Mouse (Mus musculus): ENCODE data around the gene Gm10722. TPM values are rescaled to one million over a fixed set of nuclear protein-coding genes. Genes with fewer than 3 reads are reported as not detected.
"Not testable (repeated sequence)": the region's sequence is repeated elsewhere in the genome, so short reads cannot be mapped to it uniquely, and the experiment has no call there.

Gm10722 gene
- polyA plus RNA-seq (2012; rRNA removed) = not detected in 2 replicates

DNA sequence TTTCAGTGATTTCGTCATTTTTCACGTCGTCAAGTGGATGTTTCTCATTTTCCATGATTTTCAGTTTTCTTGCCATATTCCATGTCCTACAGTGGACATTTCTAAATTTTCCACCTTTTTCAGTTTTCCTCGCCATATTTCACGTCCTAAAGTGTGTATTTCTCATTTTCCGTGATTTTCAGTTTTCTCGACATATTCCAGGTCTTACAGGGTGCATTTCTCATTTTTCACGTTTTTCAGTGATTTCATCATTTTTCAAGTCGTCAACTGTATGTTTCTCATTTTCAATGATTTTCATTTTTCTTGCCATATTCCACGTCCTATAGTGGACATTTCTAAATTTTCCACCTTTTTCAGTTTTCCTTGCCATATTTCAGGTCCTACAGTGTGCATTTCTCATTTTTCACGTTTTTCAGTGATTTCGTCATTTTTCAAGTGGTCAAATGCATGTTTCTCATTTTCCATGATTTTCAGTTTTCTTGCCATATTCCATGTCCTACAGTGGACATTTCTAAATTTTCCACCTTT lies at the start of gene Gm10722:
Gm10722 (plus strand) TSS at position 478 of the 528 bp plus-strand sequence.
- not testable (repeated sequence) for H3K4me1 ChIP-seq (ENCODE audit: control insufficient read depth, insufficient read depth, insufficient read length, low read length); H3K4me3 ChIP-seq (ENCODE audit: low read depth, low read length); H3K27me3 ChIP-seq (ENCODE audit: control insufficient read depth, insufficient read depth, low read length); H3K27ac ChIP-seq (ENCODE audit: insufficient read depth, low read depth, low read length); H3K36me3 ChIP-seq (ENCODE audit: control insufficient read depth, insufficient read depth, low read length)
- 75% methylated on average over 12 of the region's 12 CpGs for WGBS

- H3K27me3 ChIP-seq (ENCODE audit: control insufficient read depth, insufficient read depth, low read length); H3K36me3 ChIP-seq (ENCODE audit: control insufficient read depth, insufficient read depth, low read length); H3K27ac ChIP-seq (ENCODE audit: insufficient read depth, low read depth, low read length); H3K4me3 ChIP-seq (ENCODE audit: low read depth, low read length); H3K4me1 ChIP-seq (ENCODE audit: control insufficient read depth, insufficient read depth, insufficient read length, low read length): not testable (repeated sequence)
- 67% methylated on average over 8 of the region's 8 CpGs for WGBS
These were observed 284 bp downstream of the Gm10722 start for GRCm38 (mm10) chr9:3001006-3001405.

- H3K27me3 ChIP-seq (ENCODE audit: control insufficient read depth, insufficient read depth, low read length); H3K36me3 ChIP-seq (ENCODE audit: control insufficient read depth, insufficient read depth, low read length); H3K27ac ChIP-seq (ENCODE audit: insufficient read depth, low read depth, low read length); H3K4me1 ChIP-seq (ENCODE audit: control insufficient read depth, insufficient read depth, insufficient read length, low read length); H3K4me3 ChIP-seq (ENCODE audit: low read depth, low read length): not testable (repeated sequence)
- WGBS = 71% methylated on average over 9 of the region's 11 CpGs
These were observed 1.4 kb downstream of the Gm10722 start for GRCm38 (mm10) chr9:3001948-3002659.

- not testable (repeated sequence) for H3K4me3 ChIP-seq (ENCODE audit: low read depth, low read length); H3K4me1 ChIP-seq (ENCODE audit: control insufficient read depth, insufficient read depth, insufficient read length, low read length); H3K27ac ChIP-seq (ENCODE audit: insufficient read depth, low read depth, low read length); H3K27me3 ChIP-seq (ENCODE audit: control insufficient read depth, insufficient read depth, low read length); H3K36me3 ChIP-seq (ENCODE audit: control insufficient read depth, insufficient read depth, low read length)
- WGBS = 77% methylated on average over 6 of the region's 14 CpGs
These were observed 2.2 kb downstream of the Gm10722 start, which contains the start of gene Gm11168 for GRCm38 (mm10) chr9:3002794-3003396. Gene Gm11168 (plus strand): TSS chr9:3003346.

DNA sequence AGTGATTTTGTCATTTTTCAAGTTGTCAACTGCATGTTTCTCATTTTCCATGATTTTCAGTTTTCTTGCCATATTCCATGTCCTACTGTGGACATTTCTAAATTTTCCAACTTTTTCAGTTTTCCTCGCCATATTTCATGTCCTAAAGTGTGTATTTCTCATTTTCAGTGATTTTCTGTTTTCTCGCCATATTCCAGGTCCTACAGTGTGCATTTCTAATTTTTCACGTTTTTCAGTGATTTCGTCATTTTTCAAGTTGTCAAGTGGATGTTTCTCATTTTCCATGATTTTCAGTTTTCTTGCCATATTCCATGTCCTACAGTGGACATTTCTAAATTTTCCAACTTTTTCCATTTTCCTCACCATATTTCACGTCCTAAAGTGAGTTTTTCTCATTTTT lies 5.5 kb downstream of the Gm10722 start:
- H3K27ac ChIP-seq (ENCODE audit: insufficient read depth, low read depth, low read length); H3K27me3 ChIP-seq (ENCODE audit: control insufficient read depth, insufficient read depth, low read length); H3K4me1 ChIP-seq (ENCODE audit: control insufficient read depth, insufficient read depth, insufficient read length, low read length); H3K36me3 ChIP-seq (ENCODE audit: control insufficient read depth, insufficient read depth, low read length); H3K4me3 ChIP-seq (ENCODE audit: low read depth, low read length): not testable (repeated sequence)
- 77% methylated on average over 1 of the region's 5 CpGs for WGBS

GRCm38 (mm10) chr9:3006636-3007035 lies 5.9 kb downstream of the Gm10722 start:
- not testable (repeated sequence) for H3K4me3 ChIP-seq (ENCODE audit: low read depth, low read length); H3K27me3 ChIP-seq (ENCODE audit: control insufficient read depth, insufficient read depth, low read length); H3K4me1 ChIP-seq (ENCODE audit: control insufficient read depth, insufficient read depth, insufficient read length, low read length); H3K27ac ChIP-seq (ENCODE audit: insufficient read depth, low read depth, low read length); H3K36me3 ChIP-seq (ENCODE audit: control insufficient read depth, insufficient read depth, low read length)
- 73% methylated on average over 8 of the region's 8 CpGs for WGBS

DNA sequence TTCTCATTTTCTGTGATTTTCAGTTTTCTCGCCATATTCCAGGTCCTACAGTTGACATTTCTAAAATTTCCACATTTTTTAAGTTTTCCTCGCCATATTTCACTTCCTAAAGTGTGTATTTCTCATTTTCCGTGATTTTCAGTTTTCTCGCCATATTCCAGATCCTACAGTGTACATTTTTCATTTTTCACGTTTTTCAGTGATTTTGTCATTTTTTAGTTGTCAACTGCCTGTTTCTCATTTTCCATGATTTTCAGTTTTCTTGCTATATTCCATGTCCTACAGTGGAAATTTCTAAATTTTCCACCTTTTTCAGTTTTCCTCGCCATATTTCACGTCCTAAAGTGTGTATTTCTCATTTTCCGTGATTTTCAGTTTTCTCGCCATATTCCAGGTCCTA lies 6.5 kb downstream of the Gm10722 start:
- H3K27me3 ChIP-seq (ENCODE audit: control insufficient read depth, insufficient read depth, low read length); H3K27ac ChIP-seq (ENCODE audit: insufficient read depth, low read depth, low read length); H3K4me1 ChIP-seq (ENCODE audit: control insufficient read depth, insufficient read depth, insufficient read length, low read length); H3K36me3 ChIP-seq (ENCODE audit: control insufficient read depth, insufficient read depth, low read length); H3K4me3 ChIP-seq (ENCODE audit: low read depth, low read length): not testable (repeated sequence)
- 77% methylated on average over 8 of the region's 9 CpGs for WGBS

DNA sequence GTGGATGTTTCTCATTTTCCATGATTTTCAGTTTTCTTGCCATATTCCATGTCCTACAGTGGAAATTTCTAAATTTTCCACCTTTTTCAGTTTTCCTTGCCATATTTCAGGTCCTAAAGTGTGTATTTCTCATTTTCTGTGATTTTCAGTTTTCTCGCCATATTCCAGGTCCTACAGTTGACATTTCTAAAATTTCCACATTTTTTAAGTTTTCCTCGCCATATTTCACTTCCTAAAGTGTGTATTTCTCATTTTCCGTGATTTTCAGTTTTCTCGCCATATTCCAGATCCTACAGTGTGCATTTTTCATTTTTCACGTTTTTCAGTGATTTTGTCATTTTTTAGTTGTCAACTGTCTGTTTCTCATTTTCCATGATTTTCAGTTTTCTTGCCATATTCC lies 8.6 kb downstream of the Gm10722 start:
- not testable (repeated sequence) for H3K36me3 ChIP-seq (ENCODE audit: control insufficient read depth, insufficient read depth, low read length); H3K27me3 ChIP-seq (ENCODE audit: control insufficient read depth, insufficient read depth, low read length); H3K4me3 ChIP-seq (ENCODE audit: low read depth, low read length); H3K4me1 ChIP-seq (ENCODE audit: control insufficient read depth, insufficient read depth, insufficient read length, low read length); H3K27ac ChIP-seq (ENCODE audit: insufficient read depth, low read depth, low read length)
- no CpG with 5 or more reads among the region's 5 CpGs for WGBS

DNA sequence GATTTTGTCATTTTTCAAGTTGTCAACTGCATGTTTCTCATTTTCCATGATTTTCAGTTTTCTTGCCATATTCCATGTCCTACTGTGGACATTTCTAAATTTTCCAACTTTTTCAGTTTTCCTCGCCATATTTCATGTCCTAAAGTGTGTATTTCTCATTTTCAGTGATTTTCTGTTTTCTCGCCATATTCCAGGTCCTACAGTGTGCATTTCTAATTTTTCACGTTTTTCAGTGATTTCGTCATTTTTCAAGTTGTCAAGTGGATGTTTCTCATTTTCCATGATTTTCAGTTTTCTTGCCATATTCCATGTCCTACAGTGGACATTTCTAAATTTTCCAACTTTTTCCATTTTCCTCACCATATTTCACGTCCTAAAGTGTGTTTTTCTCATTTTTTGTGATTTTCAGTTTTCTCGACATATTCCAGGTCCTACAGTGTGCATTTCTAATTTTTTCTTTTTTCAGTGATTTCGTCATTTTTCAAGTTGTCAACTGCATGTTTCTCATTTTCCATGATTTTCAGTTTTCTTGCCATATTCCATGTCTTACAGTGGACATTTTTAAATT lies 11.4 kb downstream of the Gm10722 start:
- H3K27ac ChIP-seq (ENCODE audit: insufficient read depth, low read depth, low read length); H3K4me1 ChIP-seq (ENCODE audit: control insufficient read depth, insufficient read depth, insufficient read length, low read length); H3K36me3 ChIP-seq (ENCODE audit: control insufficient read depth, insufficient read depth, low read length); H3K27me3 ChIP-seq (ENCODE audit: control insufficient read depth, insufficient read depth, low read length); H3K4me3 ChIP-seq (ENCODE audit: low read depth, low read length): not testable (repeated sequence)
- 81% methylated on average over 3 of the region's 7 CpGs for WGBS

- H3K27ac ChIP-seq (ENCODE audit: insufficient read depth, low read depth, low read length); H3K36me3 ChIP-seq (ENCODE audit: control insufficient read depth, insufficient read depth, low read length); H3K4me1 ChIP-seq (ENCODE audit: control insufficient read depth, insufficient read depth, insufficient read length, low read length); H3K4me3 ChIP-seq (ENCODE audit: low read depth, low read length); H3K27me3 ChIP-seq (ENCODE audit: control insufficient read depth, insufficient read depth, low read length): not testable (repeated sequence)
- no CpG with 5 or more reads among the region's 11 CpGs for WGBS
These were observed 12.1 kb downstream of the Gm10722 start, which contains the start of gene Gm10721 for GRCm38 (mm10) chr9:3012733-3013279. Gene Gm10721 (plus strand): TSS chr9:3013140.

DNA sequence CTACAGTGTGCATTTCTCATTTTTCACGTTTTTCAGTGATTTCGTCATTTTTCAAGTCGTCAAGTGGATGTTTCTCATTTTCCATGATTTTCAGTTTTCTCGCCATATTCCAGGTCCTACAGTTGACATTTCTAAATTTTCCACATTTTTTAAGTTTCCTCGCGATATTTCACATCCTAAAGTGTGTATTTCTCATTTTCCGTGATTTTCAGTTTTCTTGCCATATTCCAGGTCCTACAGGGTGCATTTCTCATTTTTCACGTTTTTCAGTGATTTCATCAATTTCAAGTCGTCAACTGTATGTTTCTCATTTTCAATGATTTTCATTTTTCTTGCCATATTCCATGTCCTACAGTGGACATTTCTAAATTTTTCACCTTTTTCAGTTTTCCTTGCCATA lies 14.6 kb downstream of the Gm10722 start, which contains the start of gene Gm10720:
Gm10720 (plus strand) TSS at position 301 of the 400 bp plus-strand sequence.
- not testable (repeated sequence) for H3K4me3 ChIP-seq (ENCODE audit: low read depth, low read length); H3K4me1 ChIP-seq (ENCODE audit: control insufficient read depth, insufficient read depth, insufficient read length, low read length); H3K27ac ChIP-seq (ENCODE audit: insufficient read depth, low read depth, low read length); H3K27me3 ChIP-seq (ENCODE audit: control insufficient read depth, insufficient read depth, low read length); H3K36me3 ChIP-seq (ENCODE audit: control insufficient read depth, insufficient read depth, low read length)
- 74% methylated on average over 5 of the region's 9 CpGs for WGBS
